ENCODE assay signal across 28 mouse cellular contexts in genomic region chr4:59447296-59447695, GRCm38 (mm10). TPM values are rescaled to one million over a fixed set of nuclear protein-coding genes. Genes with fewer than 3 reads are reported as not detected.
DNase-seq lines count a peak whose midpoint lies in the region; ATAC-seq and TF ChIP-seq lines count a peak whose summit lies in the region.
"Had no signal": no experiment of that assay in that cellular context is flagged by ENCODE, and none has a peak within 500 bp of the region (broad histone marks: within the 10 kb centered on the region; RNA-seq: fewer than 3 reads in every experiment).

No protein-coding gene starts in this region.

- peak; percentile 51 for ATAC-seq in Patski
- ATAC-seq in hindbrain, embryonic 11.5 days (ENCODE audit: low FRiP score): no peak
- ATAC-seq: midbrain, embryonic 16.5 days had no signal

- peaks cover 5% of the 10 kb centered on the region; the same call in 1 of the 2 replicates for H3K4me1 ChIP-seq in kidney, adult 2 months (ENCODE audit: control insufficient read depth, insufficient read depth, low read length)
- no peaks in the 10 kb centered on the region for H3K4me1 ChIP-seq in hindbrain, embryonic 11.5 days (replicated peaks; ENCODE audit: control insufficient read depth, insufficient read depth, low read length)
- H3K4me1 ChIP-seq: embryonic facial prominence, embryonic 13.5 days; forebrain, embryonic 12.5 days; hindbrain, embryonic 15.5 days; limb, embryonic 13.5 days; neural tube, embryonic 13.5 days had no signal

- H3K36me3 ChIP-seq in kidney, adult 2 months (ENCODE audit: control insufficient read depth, insufficient read depth, low read length): no peaks in the 10 kb centered on the region
- H3K36me3 ChIP-seq in hindbrain, embryonic 11.5 days (ENCODE audit: control insufficient read depth, insufficient read depth, low read length): no peaks in the 10 kb centered on the region
- H3K36me3 ChIP-seq: embryonic facial prominence, embryonic 13.5 days; forebrain, embryonic 12.5 days; heart, embryonic 15.5 days; hindbrain, embryonic 15.5 days; limb, embryonic 13.5 days; liver, embryonic 13.5 days; lung, embryonic 15.5 days; neural tube, embryonic 13.5 days had no signal

- no peak overlapping the region for H3K9ac ChIP-seq in hindbrain, embryonic 11.5 days (ENCODE audit: low read depth, low read length)
- H3K9ac ChIP-seq: embryonic facial prominence, embryonic 13.5 days; forebrain, embryonic 12.5 days; heart, embryonic 15.5 days; hindbrain, embryonic 15.5 days; limb, embryonic 13.5 days; liver, embryonic 13.5 days; lung, embryonic 15.5 days; neural tube, embryonic 13.5 days had no signal

- no peaks in the 10 kb centered on the region for H3K9me3 ChIP-seq in hindbrain, embryonic 11.5 days (ENCODE audit: control insufficient read depth, low read length)
- H3K9me3 ChIP-seq: embryonic facial prominence, embryonic 13.5 days; forebrain, embryonic 12.5 days; heart, embryonic 15.5 days; hindbrain, embryonic 15.5 days; liver, embryonic 13.5 days; lung, embryonic 15.5 days; neural tube, embryonic 13.5 days had no signal

- no peak overlapping the region for H3K4me3 ChIP-seq in kidney, adult 2 months (ENCODE audit: insufficient read depth, low read depth, low read length)
- no peak overlapping the region for H3K4me3 ChIP-seq in hindbrain, embryonic 11.5 days (ENCODE audit: low read depth, low read length)
- H3K4me3 ChIP-seq: embryonic facial prominence, embryonic 13.5 days; erythroblast, embryonic 14.5 days; forebrain, embryonic 12.5 days; heart, embryonic 15.5 days; hindbrain, embryonic 15.5 days; limb, embryonic 13.5 days; liver, embryonic 13.5 days; lung, embryonic 15.5 days; megakaryocyte, embryonic 14.5 days; myocyte; neural tube, embryonic 13.5 days had no signal

- no peak overlapping the region for H3K4me2 ChIP-seq in hindbrain, embryonic 11.5 days (replicated peaks; ENCODE audit: low read depth, low read length)
- H3K4me2 ChIP-seq: embryonic facial prominence, embryonic 13.5 days; forebrain, embryonic 12.5 days; heart, embryonic 15.5 days; hindbrain, embryonic 15.5 days; limb, embryonic 13.5 days; liver, embryonic 13.5 days; lung, embryonic 15.5 days; neural tube, embryonic 13.5 days had no signal

- no peak for TF ChIP-seq POLR2A in kidney, adult 2 months (IDR thresholded peaks at IDR 0.05; ENCODE audit: low read depth, low read length)

- DNase-seq in kidney, adult 2 months: peak; percentile 56
- no peak for DNase-seq in kidney, adult 9 months
- DNase-seq in Muller cell, postnatal 12 days (ENCODE audit: inconsistent ontology term): peak; percentile 79
- no peak for DNase-seq in Patski (ENCODE audit: low read depth, low spot score)
- peak; percentile 45 for DNase-seq in kidney, postnatal 14 days
- DNase-seq in urinary bladder, adult 2 months (ENCODE audit: low spot score): no peak
- no peak for DNase-seq in hindbrain, embryonic 11.5 days (ENCODE audit: low spot score)
- DNase-seq: adrenal gland, adult 2 months; cerebellum, adult 11 months; cerebellum, adult 9-11 months; gastrocnemius, postnatal 25 days; heart, postnatal 4 days; layer of hippocampus, adult 9-11 months; liver, embryonic 13.5 days; lung, postnatal 36 days; right cerebral cortex, postnatal 14 days; thymus, postnatal 36 days had no signal

- WGBS in kidney, adult 2 months: 67% methylated on average over 1 of the region's 1 CpGs
- 74% methylated on average over 1 of the region's 1 CpGs for WGBS in hindbrain, embryonic 11.5 days

- in situ Hi-C loops in Patski (cut with MboI; ENCODE audit: low pct_unique_long_range_greater_than_20kb): no loop called here

- H3K27ac ChIP-seq in kidney, adult 2 months (ENCODE audit: insufficient read depth, low read depth, low read length): no peak overlapping the region
- H3K27ac ChIP-seq in hindbrain, embryonic 11.5 days (ENCODE audit: low read depth, low read length): no peak overlapping the region
- H3K27ac ChIP-seq: embryonic facial prominence, embryonic 13.5 days; forebrain, embryonic 12.5 days; heart, embryonic 15.5 days; hindbrain, embryonic 15.5 days; limb, embryonic 13.5 days; liver, embryonic 13.5 days; neural tube, embryonic 13.5 days had no signal

- H3K27me3 ChIP-seq in kidney, adult 2 months (replicated peaks; ENCODE audit: control insufficient read depth, insufficient read depth, low read length): no peaks in the 10 kb centered on the region
- H3K27me3 ChIP-seq in Patski: no peaks in the 10 kb centered on the region
- H3K27me3 ChIP-seq in hindbrain, embryonic 11.5 days (ENCODE audit: control insufficient read depth, insufficient read depth, low read length): no peaks in the 10 kb centered on the region
- H3K27me3 ChIP-seq: embryonic facial prominence, embryonic 13.5 days; forebrain, embryonic 12.5 days; heart, embryonic 15.5 days; hindbrain, embryonic 15.5 days; limb, embryonic 13.5 days; liver, embryonic 13.5 days; lung, embryonic 15.5 days; megakaryocyte, embryonic 14.5 days; neural tube, embryonic 13.5 days had no signal

- POLR2A ChIA-PET in Patski (lab: Charles Lee): no interaction called here

- CTCF ChIA-PET in Patski (lab: Charles Lee): interaction anchor here (1.1 to 1.5 kb wide), 2 partner anchors 59 to 66 kb away, joined by 3 to 7 read pairs; no protein-coding TSS in a partner anchor

- no peak for TF ChIP-seq CTCF in kidney, adult 2 months (conservative IDR thresholded peaks at IDR 0.05; ENCODE audit: insufficient read depth, insufficient read length, low read depth, low read length)
- TF ChIP-seq CTCF in Patski (IDR thresholded peaks at IDR 0.05): no peak

RNA-seq across cellular contexts. Expression of gene Susd1, which starts 8.9 kb away (rescaled TPM):
- 7.3 and 8.8 TPM in 2 replicates for polyA plus RNA-seq in kidney, adult 2 months (2012; rRNA removed)
- polyA plus RNA-seq in Patski (2021): 2.1 TPM
- polyA plus RNA-seq in urinary bladder, adult 2 months (2012; rRNA removed): 15.0 and 17.6 TPM in 2 replicates
- 0.94 and 1.5 TPM in 2 replicates for polyA plus RNA-seq in hindbrain, embryonic 11.5 days (2014; fragmentation: Nextera tagmentation; extraction: Ambion mirVana)

Comparison
In these comparisons a context has a peak if more than half of its experiments do, and no peak if none do; other contexts are left out.
1. DNase-seq: peak in kidney, adult 2 months (single experiment), Muller cell, postnatal 12 days (single experiment) and kidney, postnatal 14 days (single experiment); none in kidney, adult 9 months (single experiment), Patski (single experiment), urinary bladder, adult 2 months (single experiment) and hindbrain, embryonic 11.5 days (single experiment).